Mouse (Mus musculus) right cerebral cortex, postnatal 36 days (tissue): Measurements from ENCODE around the gene Cdr2l.

Experiments used
- DNase-seq, 2 experiments: peaks; one replicate each; pipeline ENCODE4 v3.0.0; 2022; ENCODE audit warnings: low spot score in 2 of 2, mixed read lengths in 1 of 2

Gene Cdr2l

GRCm38 (mm10) chr11:115441417-115441816, 59.7 kb downstream of the Cdr2l start:
- no peak for DNase-seq
